Mouse (Mus musculus) heart, embryonic 12.5 days (tissue): Measurements from ENCODE around the gene Pltp. TPM values are rescaled to one million over a fixed set of nuclear protein-coding genes. Genes with fewer than 3 reads are reported as not detected.
"Not testable (repeated sequence)": the region's sequence is repeated elsewhere in the genome, so short reads cannot be mapped to it uniquely, and the experiment has no call there.

Experiments used
- ATAC-seq: fragments of 200-750 bp; cut with Nextera tagmentation; 2 replicates; pipeline ENCODE4 v1.8.0; 2017; ENCODE audit warnings: moderate TSS enrichment, moderate library complexity; ENCODE audit not compliant: insufficient number of reproducible peaks, low FRiP score
- H3K27ac ChIP-seq: fragments of 300-500 bp; sonication (generic); 2 replicates; pipeline ENCODE4 v1.5.1; 2016; ENCODE audit warnings: mild to moderate bottlenecking, moderate library complexity; ENCODE audit not compliant: poor library complexity, severe bottlenecking
- H3K27me3 ChIP-seq: fragments of 300-500 bp; sonication (generic); replicated peaks from 2 replicates; pipeline ENCODE4 v1.6.1; 2016; ENCODE audit warnings: mild to moderate bottlenecking, moderate library complexity
- H3K36me3 ChIP-seq: fragments of 300-500 bp; sonication (generic); 2 replicates; pipeline ENCODE4 v1.6.1; 2016; ENCODE audit warnings: mild to moderate bottlenecking, moderate library complexity
- H3K4me1 ChIP-seq: fragments of 300-500 bp; sonication (generic); replicated peaks from 2 replicates; pipeline ENCODE4 v1.6.1; 2016; ENCODE audit warnings: mild to moderate bottlenecking
- H3K4me2 ChIP-seq: fragments of 300-500 bp; sonication (generic); 2 replicates; pipeline ENCODE4 v1.6.1; 2016; ENCODE audit warnings: mild to moderate bottlenecking, moderate library complexity
- H3K4me3 ChIP-seq: fragments of 300-500 bp; sonication (generic); 2 replicates; pipeline ENCODE4 v1.5.1; 2016; ENCODE audit warnings: mild to moderate bottlenecking
- H3K9ac ChIP-seq: fragments of 300-500 bp; sonication (generic); 2 replicates; pipeline ENCODE4 v1.6.1; 2016; ENCODE audit warnings: mild to moderate bottlenecking, moderate library complexity
- H3K9me3 ChIP-seq: fragments of 300-500 bp; sonication (generic); replicated peaks from 2 replicates; pipeline ENCODE4 v1.6.1; 2016; ENCODE audit warnings: mild to moderate bottlenecking, moderate library complexity
- WGBS: fragments of 180-500 bp; shearing (Covaris S2); methylation state at CpG from one replicate; pipeline ENCODE4 v1.1.7; 2016; 5-methylcytosine and 5-hydroxymethylcytosine counted together
- polyA plus RNA-seq: library from polyadenylated mRNA; unstranded; fragments of >200 nt; fragmentation: Nextera tagmentation; extraction: Ambion mirVana; gene quantifications from 2 replicates; pipeline ENCODE4 v1.2.1, GENCODE M21; 2016

Pltp gene
- polyA plus RNA-seq, 1 experiment from 2014 or later = 9.9 TPM

GRCm38 (mm10) chr2:164863411-164863810, 5.9 kb upstream of the Pltp start:
- Histone ChIP-seq H3K27me3 (peaks cover 14% of the 10 kb centered on the region), H3K4me1 (peaks cover 44% of the 10 kb centered on the region)
- H3K9ac ChIP-seq, H3K27ac ChIP-seq, H3K4me3 ChIP-seq, H3K36me3 ChIP-seq, ATAC-seq, H3K4me2 ChIP-seq, H3K9me3 ChIP-seq: not testable (repeated sequence)
- 87% methylated on average over 9 of the region's 9 CpGs for WGBS

GRCm38 (mm10) chr2:164862179-164862861, 4.8 kb upstream of the Pltp start:
- no peak overlapping the region for H3K9ac ChIP-seq
- no peaks in the 10 kb centered on the region; the same call in 1 of the 2 replicates for H3K9me3 ChIP-seq
- no peak overlapping the region for H3K4me3 ChIP-seq
- H3K4me2 ChIP-seq = no peak overlapping the region
- peak; percentile 58 for ATAC-seq
- no peaks in the 10 kb centered on the region for H3K36me3 ChIP-seq
- 41% methylated on average over 9 of the region's 9 CpGs for WGBS
- H3K4me1 ChIP-seq = peaks cover 47% of the 10 kb centered on the region
- no peak overlapping the region for H3K27ac ChIP-seq
- peaks cover 25% of the 10 kb centered on the region for H3K27me3 ChIP-seq

- H3K4me2 ChIP-seq = no peak overlapping the region
- H3K4me1 ChIP-seq = peaks cover 48% of the 10 kb centered on the region
- WGBS = 70% methylated on average over 4 of the region's 4 CpGs
- H3K9ac ChIP-seq = no peak overlapping the region
- no peak overlapping the region for H3K4me3 ChIP-seq
- no peak for ATAC-seq
- no peaks in the 10 kb centered on the region for H3K36me3 ChIP-seq
- peaks cover 38% of the 10 kb centered on the region for H3K27me3 ChIP-seq
- H3K27ac ChIP-seq = no peak overlapping the region
- no peaks in the 10 kb centered on the region for H3K9me3 ChIP-seq
These were observed 3.6 kb upstream of the Pltp start for GRCm38 (mm10) chr2:164861094-164861493.

- H3K9ac ChIP-seq = no peak overlapping the region
- H3K27ac ChIP-seq = no peak overlapping the region
- peaks cover 47% of the 10 kb centered on the region for H3K4me1 ChIP-seq
- 56% methylated on average over 9 of the region's 9 CpGs for WGBS
- no peak overlapping the region for H3K4me3 ChIP-seq
- no peak for ATAC-seq
- H3K36me3 ChIP-seq = no peaks in the 10 kb centered on the region
- H3K9me3 ChIP-seq = no peaks in the 10 kb centered on the region
- peaks cover 49% of the 10 kb centered on the region for H3K27me3 ChIP-seq
- H3K4me2 ChIP-seq = no peak overlapping the region
These were observed 2.3 kb upstream of the Pltp start for GRCm38 (mm10) chr2:164859640-164860432.

- H3K4me3 ChIP-seq = no peak overlapping the region
- H3K4me1 ChIP-seq = peaks cover 42% of the 10 kb centered on the region
- H3K9me3 ChIP-seq = no peaks in the 10 kb centered on the region
- H3K9ac ChIP-seq = no peak overlapping the region
- no peak overlapping the region for H3K27ac ChIP-seq
- no peak for ATAC-seq
- no peaks in the 10 kb centered on the region for H3K36me3 ChIP-seq
- WGBS = 37% methylated on average over 2 of the region's 2 CpGs
- H3K4me2 ChIP-seq = no peak overlapping the region
- H3K27me3 ChIP-seq = peaks cover 56% of the 10 kb centered on the region
These were observed 1.6 kb upstream of the Pltp start for GRCm38 (mm10) chr2:164859155-164859554.

- peak overlapping the region; percentile 57 for H3K4me3 ChIP-seq
- H3K36me3 ChIP-seq = no peaks in the 10 kb centered on the region
- 5% methylated on average over 19 of the region's 19 CpGs for WGBS
- peak overlapping the region; percentile 68 for H3K9ac ChIP-seq
- H3K4me1 ChIP-seq = peaks cover 40% of the 10 kb centered on the region
- peak overlapping the region; percentile 98 for H3K4me2 ChIP-seq
- H3K9me3 ChIP-seq = no peaks in the 10 kb centered on the region
- H3K27ac ChIP-seq = no peak overlapping the region
- ATAC-seq = no peak
- H3K27me3 ChIP-seq = peaks cover 60% of the 10 kb centered on the region
These were observed 487 bp upstream of the Pltp start for GRCm38 (mm10) chr2:164857842-164858553.

GRCm38 (mm10) chr2:164856309-164857100, 1.0 kb downstream of the Pltp start:
- peak overlapping the region; percentile 98 for H3K4me2 ChIP-seq
- no peak overlapping the region for H3K27ac ChIP-seq
- no peaks in the 10 kb centered on the region for H3K9me3 ChIP-seq
- peak overlapping the region; percentile 57 for H3K4me3 ChIP-seq
- peaks cover 71% of the 10 kb centered on the region for H3K27me3 ChIP-seq
- peaks cover 27% of the 10 kb centered on the region for H3K4me1 ChIP-seq
- WGBS = 1% methylated on average over 42 of the region's 42 CpGs
- no peaks in the 10 kb centered on the region for H3K36me3 ChIP-seq
- H3K9ac ChIP-seq = peak overlapping the region; percentile 68
- ATAC-seq = peak; percentile 27; the same call in 1 of the 2 replicates

GRCm38 (mm10) chr2:164855572-164855971, 1.9 kb downstream of the Pltp start:
- Histone ChIP-seq H3K4me1 (peaks cover 26% of the 10 kb centered on the region), H3K27me3 (peaks cover 71% of the 10 kb centered on the region)
- not testable (repeated sequence) for H3K9me3 ChIP-seq, H3K27ac ChIP-seq, H3K4me3 ChIP-seq, H3K9ac ChIP-seq, H3K36me3 ChIP-seq, ATAC-seq, H3K4me2 ChIP-seq
- WGBS = 80% methylated on average over 5 of the region's 5 CpGs

GRCm38 (mm10) chr2:164850061-164850460, 7.5 kb downstream of the Pltp start:
- Histone ChIP-seq H3K9me3 (no peaks in the 10 kb centered on the region), H3K4me1 (no peaks in the 10 kb centered on the region), H3K9ac (no peak overlapping the region), H3K36me3 (no peaks in the 10 kb centered on the region), H3K27me3 (peaks cover 27% of the 10 kb centered on the region), H3K4me3 (no peak overlapping the region), H3K27ac (no peak overlapping the region), H3K4me2 (no peak overlapping the region)
- WGBS = 83% methylated on average over 8 of the region's 8 CpGs
- no peak for ATAC-seq

GRCm38 (mm10) chr2:164845782-164846181, 11.7 kb downstream of the Pltp start:
- Histone ChIP-seq H3K9ac (no peak overlapping the region), H3K27ac (no peak overlapping the region), H3K36me3 (0 out of 2 replicates have a peak, but pooled peaks cover 3% of the 10 kb centered on the region), H3K9me3 (no peaks in the 10 kb centered on the region), H3K27me3 (0 out of 2 replicates have a peak, but pooled peaks cover 3% of the 10 kb centered on the region), H3K4me1 (no peaks in the 10 kb centered on the region), H3K4me2 (no peak overlapping the region), H3K4me3 (no peak overlapping the region)
- no peak for ATAC-seq
- 47% methylated on average over 3 of the region's 3 CpGs for WGBS
